Mouse (Mus musculus): ENCODE results near the gene Tmem177. TPM values are rescaled to one million over a fixed set of nuclear protein-coding genes. Genes with fewer than 3 reads are reported as not detected.

Tmem177 gene
- 5.0 TPM for polyA plus RNA-seq (2012; fragmentation: generic; extraction: Trizol)
- long read RNA-seq, experiment 1, partial matches to known transcripts = 0 of 4 reads
- long read RNA-seq, experiment 1, other reads (novel, unspliced or antisense) = 1 of 4 reads
- long read RNA-seq, experiment 2, transcript Tmem177-201 (2 exons, 3,341 nt) = major isoform, 19 of 19 reads
- long read RNA-seq, experiment 2, partial matches to known transcripts = 0 of 19 reads
- long read RNA-seq, experiment 2, other reads (novel, unspliced or antisense) = 0 of 19 reads

GRCm38 (mm10) chr1:119912953-119913814 lies at the start of gene Tmem177:
Gene Tmem177, minus strand, starts transcription at chr1:119913208.
- Histone ChIP-seq H3ac (ENCODE audit: control insufficient read depth, insufficient read length, low read depth) (peak within 1 kb of the TSS; percentile 69), H3K79me3 (ENCODE audit: low read depth) (no peaks in the 10 kb centered on the region), H3K79me2 (ENCODE audit: control insufficient read depth, insufficient read depth) (no peaks in the 10 kb centered on the region), H3K36me3 (ENCODE audit: control insufficient read depth, insufficient read depth) (no peaks in the 10 kb centered on the region), H3K27me3 (ENCODE audit: control insufficient read depth, insufficient read depth, insufficient read length) (no peaks in the 10 kb centered on the region), H3K4me3 (ENCODE audit: insufficient read depth, poor library complexity, severe bottlenecking) (peak within 1 kb of the TSS; percentile 49)
- TF ChIP-seq MAX (IDR thresholded peaks at IDR 0.05) (peak; percentile 24), CTCF (IDR thresholded peaks at IDR 0.05; ENCODE audit: control insufficient read depth, insufficient read depth, insufficient read length) (no peak)

- Histone ChIP-seq H3K79me3 (ENCODE audit: low read depth) (no peaks in the 10 kb centered on the region), H3K36me3 (ENCODE audit: control insufficient read depth, insufficient read depth) (no peaks in the 10 kb centered on the region), H3K27me3 (ENCODE audit: control insufficient read depth, insufficient read depth, insufficient read length) (peaks cover 31% of the 10 kb centered on the region), H3ac (ENCODE audit: control insufficient read depth, insufficient read length, low read depth) (no peak overlapping the region), H3K4me3 (ENCODE audit: insufficient read depth, poor library complexity, severe bottlenecking) (no peak overlapping the region), H3K79me2 (ENCODE audit: control insufficient read depth, insufficient read depth) (no peaks in the 10 kb centered on the region)
- TF ChIP-seq MYOD1 (IDR thresholded peaks at IDR 0.05; ENCODE audit: control insufficient read depth, insufficient read length, low read depth) = no peak
- TF ChIP-seq USF1 (IDR thresholded peaks at IDR 0.05; ENCODE audit: low read depth) = no peak
- no peak for TF ChIP-seq FOSL1 (IDR thresholded peaks at IDR 0.05; ENCODE audit: insufficient read depth, low read length, poor library complexity, severe bottlenecking)
- no peak for TF ChIP-seq CEBPB (IDR thresholded peaks at IDR 0.05; ENCODE audit: low read depth)
- no peak for TF ChIP-seq CTCF (IDR thresholded peaks at IDR 0.05; ENCODE audit: control insufficient read depth, insufficient read depth, insufficient read length)
- no peak for TF ChIP-seq MYOG (IDR thresholded peaks at IDR 0.05; ENCODE audit: control insufficient read depth, extremely low read depth, insufficient read length)
Observed at GRCm38 (mm10) chr1:119959920-119960319, 46.9 kb upstream of the Tmem177 start.

DNA sequence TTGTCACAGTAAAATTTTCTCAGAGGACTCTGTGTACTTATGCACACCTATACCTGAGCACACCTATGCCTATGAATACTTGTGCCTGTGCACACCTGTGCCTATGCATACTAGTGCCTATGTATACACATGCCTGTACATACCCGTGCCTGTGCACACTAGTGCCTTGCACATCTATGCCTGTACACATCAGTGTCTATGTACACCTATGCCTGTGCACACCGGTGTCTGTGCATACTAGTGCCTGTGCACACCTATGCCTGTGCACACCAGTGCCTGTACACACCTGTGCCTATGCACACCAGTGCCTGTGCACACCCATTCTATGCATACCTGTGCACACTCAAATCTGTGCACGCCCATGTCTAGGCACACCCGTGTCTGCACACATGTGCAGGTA lies 46.5 kb upstream of the Tmem177 start:
- no peaks in the 10 kb centered on the region for H3K79me2 ChIP-seq (ENCODE audit: control insufficient read depth, insufficient read depth)
- no peak overlapping the region for H3K4me3 ChIP-seq (ENCODE audit: insufficient read depth, poor library complexity, severe bottlenecking)
- TF ChIP-seq CTCF (IDR thresholded peaks at IDR 0.05; ENCODE audit: control insufficient read depth, insufficient read depth, insufficient read length) (no peak), MYOD1 (IDR thresholded peaks at IDR 0.05; ENCODE audit: control insufficient read depth, insufficient read length, low read depth) (no peak), MYOG (IDR thresholded peaks at IDR 0.05; ENCODE audit: control insufficient read depth, extremely low read depth, insufficient read length) (no peak), CEBPB (IDR thresholded peaks at IDR 0.05; ENCODE audit: low read depth) (no peak), MAX (IDR thresholded peaks at IDR 0.05) (no peak), FOSL1 (IDR thresholded peaks at IDR 0.05; ENCODE audit: insufficient read depth, low read length, poor library complexity, severe bottlenecking) (no peak), USF1 (IDR thresholded peaks at IDR 0.05; ENCODE audit: low read depth) (no peak)
- peaks cover 28% of the 10 kb centered on the region for H3K27me3 ChIP-seq (ENCODE audit: control insufficient read depth, insufficient read depth, insufficient read length)
- H3K36me3 ChIP-seq (ENCODE audit: control insufficient read depth, insufficient read depth) = no peaks in the 10 kb centered on the region
- no peak overlapping the region for H3ac ChIP-seq (ENCODE audit: control insufficient read depth, insufficient read length, low read depth)
- H3K79me3 ChIP-seq (ENCODE audit: low read depth) = no peaks in the 10 kb centered on the region

- H3K4me3 ChIP-seq (ENCODE audit: insufficient read depth, poor library complexity, severe bottlenecking) = no peak overlapping the region
- TF ChIP-seq USF1 (IDR thresholded peaks at IDR 0.05; ENCODE audit: low read depth) = no peak
- TF ChIP-seq CTCF (IDR thresholded peaks at IDR 0.05; ENCODE audit: control insufficient read depth, insufficient read depth, insufficient read length) = no peak
- no peak for TF ChIP-seq MYOG (IDR thresholded peaks at IDR 0.05; ENCODE audit: control insufficient read depth, extremely low read depth, insufficient read length)
- TF ChIP-seq MAX (IDR thresholded peaks at IDR 0.05) = no peak
- no peak for TF ChIP-seq FOSL1 (IDR thresholded peaks at IDR 0.05; ENCODE audit: insufficient read depth, low read length, poor library complexity, severe bottlenecking)
- no peak for TF ChIP-seq MYOD1 (IDR thresholded peaks at IDR 0.05; ENCODE audit: control insufficient read depth, insufficient read length, low read depth)
Observed at GRCm38 (mm10) chr1:119957716-119958222, 44.8 kb upstream of the Tmem177 start.

GRCm38 (mm10) chr1:119954680-119955079 lies 41.7 kb upstream of the Tmem177 start:
- TF ChIP-seq CEBPB (IDR thresholded peaks at IDR 0.05; ENCODE audit: low read depth) (no peak), FOSL1 (IDR thresholded peaks at IDR 0.05; ENCODE audit: insufficient read depth, low read length, poor library complexity, severe bottlenecking) (no peak), MYOD1 (IDR thresholded peaks at IDR 0.05; ENCODE audit: control insufficient read depth, insufficient read length, low read depth) (no peak), CTCF (IDR thresholded peaks at IDR 0.05; ENCODE audit: control insufficient read depth, insufficient read depth, insufficient read length) (no peak), USF1 (IDR thresholded peaks at IDR 0.05; ENCODE audit: low read depth) (no peak), MYOG (IDR thresholded peaks at IDR 0.05; ENCODE audit: control insufficient read depth, extremely low read depth, insufficient read length) (no peak)
- Histone ChIP-seq H3K4me3 (ENCODE audit: insufficient read depth, poor library complexity, severe bottlenecking) (no peak overlapping the region), H3K79me2 (ENCODE audit: control insufficient read depth, insufficient read depth) (no peaks in the 10 kb centered on the region), H3K36me3 (ENCODE audit: control insufficient read depth, insufficient read depth) (no peaks in the 10 kb centered on the region), H3K27me3 (ENCODE audit: control insufficient read depth, insufficient read depth, insufficient read length) (peaks cover 19% of the 10 kb centered on the region), H3K79me3 (ENCODE audit: low read depth) (no peaks in the 10 kb centered on the region), H3ac (ENCODE audit: control insufficient read depth, insufficient read length, low read depth) (no peak overlapping the region)

More at GRCm38 (mm10) chr1:119957716-119958222, 44.8 kb upstream of the Tmem177 start:
- no peaks in the 10 kb centered on the region for H3K79me3 ChIP-seq (ENCODE audit: low read depth)
- H3ac ChIP-seq (ENCODE audit: control insufficient read depth, insufficient read length, low read depth) = no peak overlapping the region
- no peaks in the 10 kb centered on the region for H3K79me2 ChIP-seq (ENCODE audit: control insufficient read depth, insufficient read depth)
- H3K27me3 ChIP-seq (ENCODE audit: control insufficient read depth, insufficient read depth, insufficient read length) = peaks cover 21% of the 10 kb centered on the region
- H3K36me3 ChIP-seq (ENCODE audit: control insufficient read depth, insufficient read depth) = no peaks in the 10 kb centered on the region
